Mouse (Mus musculus) midbrain, embryonic 14.5 days (tissue): ENCODE results near the gene Rab4a. TPM values are rescaled to one million over a fixed set of nuclear protein-coding genes. Genes with fewer than 3 reads are reported as not detected.

Experiments
- ATAC-seq: fragments of 200-750 bp; cut with Nextera tagmentation; 2 replicates; pipeline ENCODE4 v1.8.0; 2017; ENCODE audit warnings: moderate number of reproducible peaks, moderate library complexity; ENCODE audit not compliant: low FRiP score, low TSS enrichment
- DNase-seq: peaks from one replicate; pipeline ENCODE4 v3.0.0-alpha.2; 2015
- H3K27ac ChIP-seq: fragments of 300-500 bp; sonication (generic); replicated peaks from 2 replicates; pipeline ENCODE4 v1.5.1; 2014; ENCODE audit warnings: mild to moderate bottlenecking, low read depth, low read length, moderate library complexity
- H3K27me3 ChIP-seq: fragments of 300-500 bp; sonication (generic); 2 replicates; pipeline ENCODE4 v1.6.1; 2014; ENCODE audit warnings: low read length, control low read depth, mixed read lengths; ENCODE audit not compliant: control insufficient read depth, insufficient read depth
- H3K36me3 ChIP-seq: fragments of 300-500 bp; sonication (generic); 2 replicates; pipeline ENCODE4 v1.6.1; 2014; ENCODE audit warnings: low read length, control low read depth; ENCODE audit not compliant: control insufficient read depth, insufficient read depth
- H3K4me1 ChIP-seq: fragments of 300-500 bp; sonication (generic); 2 replicates; pipeline ENCODE4 v1.6.1; 2014; ENCODE audit warnings: mild to moderate bottlenecking, antibody characterized with exemption, low read length, control low read depth; ENCODE audit not compliant: control insufficient read depth, insufficient read depth
- H3K4me2 ChIP-seq: fragments of 300-500 bp; sonication (generic); 2 replicates; pipeline ENCODE4 v1.6.1; 2014; ENCODE audit warnings: mild to moderate bottlenecking, low read length, moderate library complexity
- H3K4me3 ChIP-seq: fragments of 300-500 bp; sonication (generic); replicated peaks from 2 replicates; pipeline ENCODE4 v1.5.1; 2014; ENCODE audit warnings: low read depth, low read length
- H3K9ac ChIP-seq: fragments of 300-500 bp; sonication (generic); replicated peaks from 2 replicates; pipeline ENCODE4 v1.6.1; 2014; ENCODE audit warnings: mild to moderate bottlenecking, low read length, moderate library complexity
- H3K9me3 ChIP-seq: fragments of 300-500 bp; sonication (generic); 2 replicates; pipeline ENCODE4 v1.6.1; 2016; ENCODE audit warnings: low read length, control low read depth, mixed read lengths; ENCODE audit not compliant: control insufficient read depth
- WGBS: fragments of 180-500 bp; shearing (Covaris S2); extraction: QIAGEN DNeasy Blood & Tissue Kit; methylation state at CpG from one replicate; pipeline ENCODE4 v1.1.7; 2014; 5-methylcytosine and 5-hydroxymethylcytosine counted together
- polyA plus RNA-seq: library from polyadenylated mRNA; unstranded; fragments of >200 nt; fragmentation: Nextera tagmentation; extraction: Ambion mirVana; gene quantifications from 2 replicates; pipeline ENCODE4 v1.2.1, GENCODE M21; 2014

Rab4a gene
- polyA plus RNA-seq, 1 experiment from 2014 or later, result 75.8 TPM

DNA sequence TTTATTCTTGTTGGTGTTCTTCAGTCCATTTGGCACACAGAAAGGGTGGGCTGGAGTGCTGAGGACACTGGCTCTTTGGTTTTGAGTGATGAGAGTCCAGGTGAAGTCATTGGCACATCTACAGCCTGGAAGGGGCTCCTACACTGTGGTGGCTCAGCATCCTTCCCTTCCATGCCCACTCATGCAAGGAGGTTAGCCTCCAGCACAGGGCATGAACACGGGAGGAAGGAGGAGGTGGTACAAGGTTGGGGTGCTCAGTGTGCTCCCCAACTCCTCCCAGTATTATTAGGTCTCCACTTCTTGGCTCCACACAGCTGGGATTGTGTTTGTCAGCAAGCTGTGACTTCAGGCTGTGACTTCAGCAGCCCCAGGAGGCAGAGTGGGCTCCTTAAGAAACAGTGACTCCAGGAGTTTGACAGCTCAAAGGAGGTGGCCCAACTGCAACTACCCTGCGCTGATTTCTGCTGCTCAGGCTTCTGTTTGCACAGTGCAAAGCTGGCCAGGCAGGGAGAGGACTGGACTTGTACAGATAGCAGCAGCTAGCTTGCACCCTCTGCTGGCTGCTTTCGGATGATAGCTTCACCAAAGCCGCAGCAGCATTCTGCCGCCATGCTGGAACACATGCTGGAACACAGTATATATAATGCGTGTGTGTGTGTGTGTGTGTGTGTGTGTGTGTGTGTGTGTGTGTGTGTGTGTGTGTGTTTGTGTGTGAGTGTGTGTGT is 22.1 kb upstream of the Rab4a start:
- WGBS, result 10% methylated on average over 6 of the region's 6 CpGs
- Histone ChIP-seq H3K27me3 (no peaks in the 10 kb centered on the region), H3K9ac (no peak overlapping the region), H3K27ac (no peak overlapping the region), H3K4me1 (no peaks in the 10 kb centered on the region), H3K36me3 (no peaks in the 10 kb centered on the region), H3K9me3 (no peaks in the 10 kb centered on the region), H3K4me3 (no peak overlapping the region), H3K4me2 (no peak overlapping the region)
- ATAC-seq (peak; percentile 70; the same call in 1 of the 2 replicates), DNase-seq (peak; percentile 95)

DNA sequence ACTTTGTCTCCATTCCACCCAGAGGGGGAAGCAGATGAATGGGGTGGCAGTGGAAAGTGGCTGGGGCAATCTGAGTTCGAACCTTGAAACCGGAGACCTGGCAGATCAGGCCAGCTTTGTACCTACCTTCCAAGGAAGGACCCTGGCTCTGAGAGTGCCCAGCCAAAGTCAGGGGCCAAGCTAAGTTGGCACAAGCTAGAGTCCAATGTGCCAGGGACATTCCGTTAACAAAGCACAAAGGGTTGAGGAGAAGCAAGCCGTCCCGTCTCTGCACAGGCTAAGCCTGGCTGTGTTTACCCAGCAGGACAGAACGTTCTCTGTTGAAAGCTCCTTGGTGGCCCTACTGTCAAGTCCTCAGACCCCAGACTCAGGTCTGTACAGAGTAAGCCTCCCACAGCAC is 19.6 kb upstream of the Rab4a start:
- H3K4me1 ChIP-seq, result no peaks in the 10 kb centered on the region
- no peak for ATAC-seq
- no peak for DNase-seq
- H3K9me3 ChIP-seq, result no peaks in the 10 kb centered on the region
- no peak overlapping the region for H3K9ac ChIP-seq
- 69% methylated on average over 6 of the region's 6 CpGs for WGBS
- no peak overlapping the region for H3K4me3 ChIP-seq
- H3K36me3 ChIP-seq, result no peaks in the 10 kb centered on the region
- H3K27ac ChIP-seq, result no peak overlapping the region
- H3K4me2 ChIP-seq, result no peak overlapping the region
- H3K27me3 ChIP-seq, result no peaks in the 10 kb centered on the region

DNA sequence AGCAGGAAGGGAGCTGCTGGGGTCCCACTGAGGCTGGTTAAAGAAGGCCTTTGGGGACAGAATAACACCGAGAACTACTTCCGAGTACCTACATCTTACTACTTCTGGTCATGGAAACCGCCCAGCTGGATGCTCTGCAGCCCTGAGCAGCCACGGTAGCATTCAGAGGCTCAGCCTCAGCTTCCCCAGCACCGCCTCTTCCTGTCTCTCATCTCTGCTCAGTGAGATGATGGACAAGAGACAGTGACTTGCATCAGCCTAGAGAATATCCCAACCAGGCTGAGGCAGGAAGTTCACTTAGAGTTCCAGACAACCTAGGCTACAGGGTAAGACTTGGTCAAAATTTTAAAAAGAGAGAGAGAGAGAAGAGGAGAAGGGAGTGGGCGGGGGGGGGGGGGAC is 19.1 kb upstream of the Rab4a start:
- no peak for DNase-seq
- H3K4me2 ChIP-seq, result no peak overlapping the region
- no peak overlapping the region for H3K9ac ChIP-seq
- H3K4me3 ChIP-seq, result no peak overlapping the region
- no peak overlapping the region for H3K27ac ChIP-seq
- 82% methylated on average over 6 of the region's 6 CpGs for WGBS
- H3K4me1 ChIP-seq, result no peaks in the 10 kb centered on the region
- H3K27me3 ChIP-seq, result no peaks in the 10 kb centered on the region
- H3K36me3 ChIP-seq, result no peaks in the 10 kb centered on the region
- no peaks in the 10 kb centered on the region for H3K9me3 ChIP-seq
- no peak for ATAC-seq

DNA sequence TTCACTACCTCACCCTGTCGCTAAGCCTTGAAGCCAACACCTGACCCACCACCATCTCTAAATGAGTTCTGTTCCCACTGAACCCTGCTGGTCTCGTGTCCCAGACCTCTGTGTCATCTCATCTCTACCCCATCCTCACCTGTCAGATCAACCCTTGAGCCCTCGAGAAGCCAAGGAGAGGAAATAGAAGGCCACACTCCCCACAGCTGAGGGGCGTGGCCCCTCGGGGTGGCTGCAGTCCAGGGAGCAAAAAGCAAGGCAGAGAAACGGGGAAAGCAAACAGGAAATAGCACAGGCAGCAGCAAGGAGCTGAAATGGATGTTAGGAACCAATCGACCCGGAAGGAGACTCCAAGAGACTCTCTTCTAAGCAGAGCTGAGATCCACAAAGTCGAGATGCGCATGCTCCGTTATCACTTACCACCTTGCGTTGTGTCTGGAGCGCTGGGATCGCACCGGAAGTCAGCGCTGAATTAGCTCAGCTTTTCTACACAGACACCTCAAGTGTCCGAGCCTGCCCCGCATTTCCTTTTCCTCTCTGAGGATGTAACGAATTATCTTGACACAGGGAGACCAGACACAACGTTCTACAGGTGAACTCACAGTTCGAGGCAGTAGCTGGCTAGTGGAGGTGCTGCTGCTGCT is 18.4 kb upstream of the Rab4a start:
- H3K4me3 ChIP-seq, result no peak overlapping the region
- DNase-seq (no peak), ATAC-seq (no peak)
- no peaks in the 10 kb centered on the region for H3K36me3 ChIP-seq
- no peaks in the 10 kb centered on the region for H3K27me3 ChIP-seq
- H3K4me1 ChIP-seq, result no peaks in the 10 kb centered on the region
- H3K9me3 ChIP-seq, result no peaks in the 10 kb centered on the region
- H3K27ac ChIP-seq, result no peak overlapping the region
- H3K9ac ChIP-seq, result no peak overlapping the region
- 62% methylated on average over 21 of the region's 21 CpGs for WGBS
- H3K4me2 ChIP-seq, result no peak overlapping the region

DNA sequence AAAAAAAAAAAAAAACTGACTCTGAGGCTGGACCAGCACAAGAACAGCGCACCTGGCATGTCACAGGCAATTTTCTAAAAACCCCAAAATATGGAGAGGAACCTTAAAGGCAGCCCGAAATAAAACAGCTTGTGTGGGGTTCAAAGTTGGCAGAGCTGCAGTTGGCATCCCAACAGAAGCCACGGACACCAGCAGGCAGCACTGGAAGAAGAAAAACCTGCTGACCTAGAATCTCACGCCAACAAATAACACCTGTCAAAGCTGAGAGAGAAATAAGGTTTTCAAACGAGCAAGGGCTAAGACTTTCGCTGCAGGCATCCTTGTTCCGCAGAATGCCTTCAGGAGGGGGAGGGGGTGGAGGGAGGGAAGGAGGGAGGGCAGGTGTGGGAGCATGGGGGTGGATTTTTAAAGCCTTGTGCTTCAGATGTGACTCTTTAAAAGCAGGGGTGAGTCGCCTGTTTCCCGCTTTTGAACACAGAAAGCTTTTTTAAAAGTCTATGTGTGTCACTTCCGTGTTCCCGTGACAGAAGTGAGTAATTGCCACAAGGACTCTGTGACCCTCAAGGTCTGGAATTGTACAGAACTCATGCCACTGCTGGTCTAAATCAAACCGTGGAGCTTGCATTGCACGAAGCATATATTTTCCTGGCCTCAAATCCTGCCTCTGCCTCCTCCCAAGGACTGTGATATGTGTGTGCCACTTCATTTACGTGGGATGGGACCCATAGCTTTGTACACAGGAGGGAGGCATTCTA is 17.2 kb upstream of the Rab4a start:
- H3K9me3 ChIP-seq, result no peaks in the 10 kb centered on the region
- no peaks in the 10 kb centered on the region for H3K27me3 ChIP-seq
- H3K4me1 ChIP-seq, result no peaks in the 10 kb centered on the region
- H3K9ac ChIP-seq, result no peak overlapping the region
- DNase-seq (no peak), ATAC-seq (no peak)
- H3K36me3 ChIP-seq, result no peaks in the 10 kb centered on the region
- H3K4me3 ChIP-seq, result no peak overlapping the region
- no peak overlapping the region for H3K4me2 ChIP-seq
- no peak overlapping the region for H3K27ac ChIP-seq
- WGBS, result 59% methylated on average over 14 of the region's 14 CpGs

DNA sequence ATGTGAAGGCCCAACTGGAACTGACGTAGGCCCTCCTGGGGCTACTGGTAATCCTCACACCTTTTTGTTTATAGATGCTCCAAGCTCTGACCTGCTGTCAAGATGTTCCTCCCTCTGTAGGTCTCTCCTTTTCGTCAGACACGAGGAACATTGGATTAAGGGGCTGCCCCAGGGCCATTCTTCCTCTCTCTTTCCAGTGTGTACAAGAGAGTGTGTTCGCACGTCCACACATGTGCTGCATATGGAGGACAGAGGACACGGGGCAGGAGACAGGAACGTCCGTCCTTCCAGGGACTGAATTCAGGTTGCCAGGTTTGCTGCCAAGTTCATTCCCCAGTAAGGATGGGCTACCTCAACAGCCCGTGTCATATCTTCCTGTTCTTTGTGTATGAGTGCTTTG is 16.3 kb upstream of the Rab4a start:
- Histone ChIP-seq H3K4me1 (no peaks in the 10 kb centered on the region), H3K27ac (no peak overlapping the region), H3K9ac (no peak overlapping the region), H3K4me3 (no peak overlapping the region), H3K4me2 (no peak overlapping the region), H3K27me3 (no peaks in the 10 kb centered on the region), H3K9me3 (no peaks in the 10 kb centered on the region), H3K36me3 (no peaks in the 10 kb centered on the region)
- WGBS, result 71% methylated on average over 9 of the region's 9 CpGs
- ATAC-seq, result no peak
- DNase-seq, result no peak

DNA sequence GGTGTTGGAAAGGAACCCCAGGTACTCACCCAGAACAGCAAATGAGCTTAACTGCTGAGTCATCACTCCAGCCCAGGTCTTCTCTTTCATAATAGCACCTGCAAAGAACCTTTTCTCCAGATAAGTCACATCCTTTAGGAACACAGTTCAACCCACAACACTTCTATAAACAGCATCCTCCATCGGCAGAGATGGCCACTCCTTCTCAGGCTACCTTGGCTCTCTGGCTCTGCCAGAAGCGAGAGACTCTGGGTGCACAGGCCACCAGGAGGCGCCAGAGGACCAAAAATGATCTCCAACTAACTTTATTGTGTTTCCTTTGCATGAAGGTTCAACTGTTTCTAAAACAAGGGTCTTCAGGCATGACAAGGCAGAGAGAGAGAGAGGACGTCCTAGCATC is 15.8 kb upstream of the Rab4a start:
- 0% methylated on average over 4 of the region's 4 CpGs for WGBS
- no peaks in the 10 kb centered on the region for H3K27me3 ChIP-seq
- DNase-seq, result peak; percentile 93
- H3K9me3 ChIP-seq, result no peaks in the 10 kb centered on the region
- no peak for ATAC-seq
- H3K4me1 ChIP-seq, result no peaks in the 10 kb centered on the region
- H3K4me2 ChIP-seq, result no peak overlapping the region
- H3K27ac ChIP-seq, result no peak overlapping the region
- no peak overlapping the region for H3K9ac ChIP-seq
- no peak overlapping the region for H3K4me3 ChIP-seq
- no peaks in the 10 kb centered on the region for H3K36me3 ChIP-seq

DNA sequence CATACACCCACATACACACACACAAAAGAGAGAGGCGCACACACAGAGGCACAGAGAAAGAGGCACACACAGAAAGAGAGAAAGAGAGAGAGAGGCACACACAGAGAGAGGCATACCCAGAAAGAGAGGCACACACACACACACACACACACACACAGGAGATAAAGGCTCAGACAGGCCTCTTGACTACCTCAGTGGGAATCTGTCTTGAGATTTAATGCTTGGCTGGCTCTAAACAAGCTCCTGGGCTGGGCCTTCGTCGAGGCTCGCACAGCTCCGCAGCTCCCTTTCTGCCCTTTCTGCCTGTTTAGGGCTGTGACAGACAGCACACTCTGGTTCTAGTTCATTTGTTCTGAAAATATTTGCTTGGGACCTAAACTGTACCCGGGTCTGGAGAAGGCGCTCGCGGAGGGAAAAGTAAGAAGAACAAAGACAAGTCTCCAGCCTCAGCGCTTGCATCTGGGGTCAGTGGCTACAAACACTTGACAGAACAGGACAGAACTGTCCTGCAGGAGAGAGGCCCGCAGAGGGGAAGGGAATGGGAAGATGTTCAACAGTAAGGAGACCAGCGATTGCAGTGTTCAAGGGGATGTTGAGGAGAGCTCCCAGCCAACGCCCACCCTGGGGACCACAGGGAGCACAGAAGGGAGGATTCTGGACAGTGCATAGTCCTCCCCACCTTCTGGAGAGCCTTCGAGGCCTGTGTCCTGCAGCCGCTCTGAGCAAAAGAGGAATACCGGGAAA is 14.5 kb upstream of the Rab4a start:
- peak; percentile 42 for DNase-seq
- WGBS, result 18% methylated on average over 16 of the region's 16 CpGs
- H3K27ac ChIP-seq, result peak overlapping the region; percentile 26; the same call in 1 of the 2 replicates

More for the DNA sequence above, 14.5 kb upstream of the Rab4a start:
- no peaks in the 10 kb centered on the region for H3K36me3 ChIP-seq
- no peaks in the 10 kb centered on the region for H3K4me1 ChIP-seq
- no peak overlapping the region; the same call in 1 of the 2 replicates for H3K9ac ChIP-seq
- no peak overlapping the region for H3K4me2 ChIP-seq
- H3K9me3 ChIP-seq, result no peaks in the 10 kb centered on the region
- no peaks in the 10 kb centered on the region for H3K27me3 ChIP-seq
- ATAC-seq, result no peak
- H3K4me3 ChIP-seq, result no peak overlapping the region
